Mouse (Mus musculus): ENCODE measurements at regions not wholly inside any gene's neighbourhood (a gene's known extent, or its start where the extent isn't known, plus 50 kb on each side); places are given as distances from the start of the nearest gene placed in this dataset.

DNA sequence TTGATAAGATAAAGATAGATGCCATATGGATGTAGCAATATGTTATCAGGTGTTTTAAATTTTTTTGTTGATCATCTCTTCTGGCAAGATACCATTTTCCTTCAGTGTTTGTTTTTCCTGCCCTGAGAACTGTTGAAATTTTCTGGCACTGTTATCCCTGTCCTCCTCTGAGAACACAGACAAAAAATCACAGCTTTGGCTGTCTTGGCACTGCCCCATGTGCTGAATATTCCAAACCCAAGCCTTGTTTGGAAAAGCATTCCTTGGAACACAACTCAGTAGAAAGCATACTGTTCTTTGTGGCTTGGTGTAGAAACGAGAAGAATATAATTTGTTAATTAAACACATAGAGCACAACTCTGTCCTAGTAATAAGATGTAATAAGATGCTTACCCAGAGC, 592.5 kb downstream of the Gm21833 start:
- no peak for TF ChIP-seq CTCF (IDR thresholded peaks at IDR 0.05)
- no peak for TF ChIP-seq EP300 (IDR thresholded peaks at IDR 0.05; ENCODE audit: insufficient read depth, low read depth, low read length)
- no peak for TF ChIP-seq POLR2A (IDR thresholded peaks at IDR 0.05; ENCODE audit: insufficient read depth, low read depth, low read length)

All from heart, adult 2 months (tissue).